Mouse (Mus musculus): ENCODE results near the gene Fau.

- TF ChIP-seq CTCF (IDR thresholded peaks at IDR 0.05; ENCODE audit: low read depth, low read length) (no peak), POLR2AphosphoS5 (IDR thresholded peaks at IDR 0.05; ENCODE audit: insufficient replicate concordance, low read depth, low read length) (no peak), TAL1 (conservative IDR thresholded peaks at IDR 0.05; ENCODE audit: low read depth, low read length) (no peak), GATA1 (IDR thresholded peaks at IDR 0.05; ENCODE audit: borderline replicate concordance, low read length) (no peak)
Measured at GRCm38 (mm10) chr19:6088841-6089240, 31.2 kb downstream of the Fau start.
